Mouse (Mus musculus) lung, postnatal 0 days (tissue): Measurements from ENCODE around the gene Cdk17.

ENCODE experiments used
- CTCF ChIP-seq: IDR thresholded peaks from 2 replicates; pipeline ENCODE4 v1.5.1; 2016; ENCODE audit warnings: antibody characterized with exemption, mild to moderate bottlenecking
- EP300 ChIP-seq: IDR thresholded peaks from 2 replicates; pipeline ENCODE4 v1.6.1; 2016; ENCODE audit warnings: antibody characterized with exemption, mild to moderate bottlenecking, control low read depth

- TF ChIP-seq CTCF = no peak
- TF ChIP-seq EP300 = no peak
Measured at GRCm38 (mm10) chr10:93111412-93111811, 49.3 kb upstream of the Cdk17 start.
